Mouse (Mus musculus) stomach, embryonic 14.5 days (tissue): ENCODE results near the gene 4930402F06Rik. TPM values are rescaled to one million over a fixed set of nuclear protein-coding genes. Genes with fewer than 3 reads are reported as not detected.

Experiments used
- ATAC-seq: fragments of 200-750 bp; cut with Nextera tagmentation; 2 replicates; pipeline ENCODE4 v1.8.0; 2017; ENCODE audit warnings: low read depth, moderate TSS enrichment; ENCODE audit not compliant: insufficient number of reproducible peaks, insufficient read depth, low FRiP score
- H3K27ac ChIP-seq: fragments of 300-500 bp; sonication (generic); 2 replicates; pipeline ENCODE4 v1.5.1; 2014; ENCODE audit warnings: mild to moderate bottlenecking, low read length, moderate library complexity, mixed read lengths
- H3K27me3 ChIP-seq: fragments of 300-500 bp; sonication (generic); 2 replicates; pipeline ENCODE4 v1.6.1; 2014; ENCODE audit warnings: low read length, control low read depth, mixed read lengths; ENCODE audit not compliant: control insufficient read depth, insufficient read depth
- H3K36me3 ChIP-seq: fragments of 300-500 bp; sonication (generic); 2 replicates; pipeline ENCODE4 v1.6.1; 2014; ENCODE audit warnings: mild to moderate bottlenecking, control low read depth, low read length, moderate library complexity, mixed read lengths; ENCODE audit not compliant: control insufficient read depth, insufficient read depth
- H3K4me1 ChIP-seq: fragments of 300-500 bp; sonication (generic); 2 replicates; pipeline ENCODE4 v1.6.1; 2014; ENCODE audit warnings: low read length, control low read depth, mixed read lengths; ENCODE audit not compliant: control insufficient read depth, insufficient read depth
- H3K4me2 ChIP-seq: fragments of 300-500 bp; sonication (generic); replicated peaks from 2 replicates; pipeline ENCODE4 v1.6.1; 2014; ENCODE audit warnings: low read depth, low read length, control low read depth
- H3K4me3 ChIP-seq: fragments of 300-500 bp; sonication (generic); 2 replicates; pipeline ENCODE4 v1.5.1; 2014; ENCODE audit warnings: low read depth, low read length, control low read depth
- H3K9ac ChIP-seq: fragments of 300-500 bp; sonication (generic); replicated peaks from 2 replicates; pipeline ENCODE4 v1.6.1; 2014; ENCODE audit warnings: low read depth, mild to moderate bottlenecking, control low read depth, low read length, moderate library complexity, mixed read lengths
- H3K9me3 ChIP-seq: fragments of 300-500 bp; sonication (generic); 2 replicates; pipeline ENCODE4 v1.6.1; 2016; ENCODE audit warnings: low read depth, low read length, control low read depth; ENCODE audit not compliant: control insufficient read depth
- WGBS: fragments of 180-500 bp; shearing (Covaris S2); extraction: QIAGEN DNeasy Blood & Tissue Kit; methylation state at CpG from one replicate; pipeline ENCODE4 v1.1.7; 2014; 5-methylcytosine and 5-hydroxymethylcytosine counted together
- polyA plus RNA-seq: library from polyadenylated mRNA; unstranded; fragments of >200 nt; fragmentation: Nextera tagmentation; extraction: Ambion mirVana; gene quantifications from 2 replicates; pipeline ENCODE4 v1.2.1, GENCODE M21; 2014

Gene 4930402F06Rik
- polyA plus RNA-seq, 1 experiment from 2014 or later: not detected

GRCm38 (mm10) chr2:35402391-35402790 lies 5.4 kb upstream of the 4930402F06Rik start:
- H3K36me3 ChIP-seq: peaks cover 10% of the 10 kb centered on the region; the same call in 1 of the 2 replicates
- H3K27ac ChIP-seq: no peak overlapping the region
- H3K9me3 ChIP-seq: no peaks in the 10 kb centered on the region
- no peak for ATAC-seq
- no peaks in the 10 kb centered on the region for H3K27me3 ChIP-seq
- H3K9ac ChIP-seq: no peak overlapping the region
- H3K4me1 ChIP-seq: no peaks in the 10 kb centered on the region
- H3K4me3 ChIP-seq: no peak overlapping the region
- H3K4me2 ChIP-seq: no peak overlapping the region
- 90% methylated on average over 16 of the region's 16 CpGs for WGBS

GRCm38 (mm10) chr2:35400739-35401138 lies 3.8 kb upstream of the 4930402F06Rik start:
- no peak for ATAC-seq
- WGBS: 88% methylated on average over 7 of the region's 7 CpGs
- Histone ChIP-seq H3K9me3 (no peaks in the 10 kb centered on the region), H3K4me3 (no peak overlapping the region), H3K4me1 (peaks cover 4% of the 10 kb centered on the region; the same call in 1 of the 2 replicates), H3K36me3 (peaks cover 8% of the 10 kb centered on the region; the same call in 1 of the 2 replicates), H3K27me3 (no peaks in the 10 kb centered on the region), H3K27ac (no peak overlapping the region), H3K4me2 (no peak overlapping the region), H3K9ac (no peak overlapping the region)

GRCm38 (mm10) chr2:35398184-35398828 lies 1.3 kb upstream of the 4930402F06Rik start:
- Histone ChIP-seq H3K9me3 (no peaks in the 10 kb centered on the region), H3K9ac (no peak overlapping the region), H3K36me3 (peaks cover 5% of the 10 kb centered on the region; the same call in 1 of the 2 replicates), H3K27me3 (no peaks in the 10 kb centered on the region), H3K27ac (no peak overlapping the region), H3K4me1 (peaks cover 4% of the 10 kb centered on the region; the same call in 1 of the 2 replicates), H3K4me3 (no peak overlapping the region), H3K4me2 (no peak overlapping the region)
- no peak for ATAC-seq
- 78% methylated on average over 6 of the region's 6 CpGs for WGBS

- Histone ChIP-seq H3K27ac (no peak overlapping the region), H3K4me2 (no peak overlapping the region), H3K9ac (no peak overlapping the region), H3K36me3 (peaks cover 5% of the 10 kb centered on the region; the same call in 1 of the 2 replicates), H3K4me1 (peaks cover 4% of the 10 kb centered on the region; the same call in 1 of the 2 replicates), H3K27me3 (no peaks in the 10 kb centered on the region), H3K4me3 (no peak overlapping the region), H3K9me3 (no peaks in the 10 kb centered on the region)
- 51% methylated on average over 11 of the region's 11 CpGs for WGBS
- ATAC-seq: no peak
Measured at GRCm38 (mm10) chr2:35397590-35398173, 707 bp upstream of the 4930402F06Rik start.

GRCm38 (mm10) chr2:35385441-35385871 lies 11.5 kb downstream of the 4930402F06Rik start:
- H3K4me1 ChIP-seq: no peaks in the 10 kb centered on the region
- WGBS: 70% methylated on average over 9 of the region's 9 CpGs
- no peak overlapping the region for H3K4me2 ChIP-seq
- no peak overlapping the region for H3K27ac ChIP-seq
- no peak overlapping the region for H3K4me3 ChIP-seq
- no peaks in the 10 kb centered on the region for H3K9me3 ChIP-seq
- no peak for ATAC-seq
- H3K27me3 ChIP-seq: no peaks in the 10 kb centered on the region
- H3K9ac ChIP-seq: no peak overlapping the region
- H3K36me3 ChIP-seq: no peaks in the 10 kb centered on the region

- Histone ChIP-seq H3K27me3 (no peaks in the 10 kb centered on the region), H3K36me3 (no peaks in the 10 kb centered on the region), H3K9ac (no peak overlapping the region), H3K27ac (no peak overlapping the region), H3K9me3 (no peaks in the 10 kb centered on the region), H3K4me2 (no peak overlapping the region), H3K4me1 (0 out of 2 replicates have a peak, but pooled peaks cover 5% of the 10 kb centered on the region), H3K4me3 (no peak overlapping the region)
- WGBS: 69% methylated on average over 9 of the region's 9 CpGs
- no peak for ATAC-seq
Measured at GRCm38 (mm10) chr2:35379306-35379705, 17.7 kb downstream of the 4930402F06Rik start.

- H3K4me3 ChIP-seq: no peak overlapping the region
- no peak for ATAC-seq
Measured at GRCm38 (mm10) chr2:35377600-35377999, 19.4 kb downstream of the 4930402F06Rik start.

GRCm38 (mm10) chr2:35373003-35373402 lies 24.0 kb downstream of the 4930402F06Rik start:
- 20% methylated on average over 3 of the region's 3 CpGs for WGBS
- no peaks in the 10 kb centered on the region for H3K9me3 ChIP-seq
- H3K4me1 ChIP-seq: 0 out of 2 replicates have a peak, but pooled peaks cover 5% of the 10 kb centered on the region
- ATAC-seq: no peak
- no peak overlapping the region for H3K4me2 ChIP-seq
- H3K9ac ChIP-seq: no peak overlapping the region
- no peaks in the 10 kb centered on the region for H3K27me3 ChIP-seq
- H3K27ac ChIP-seq: no peak overlapping the region
- no peak overlapping the region for H3K4me3 ChIP-seq
- H3K36me3 ChIP-seq: no peaks in the 10 kb centered on the region

More at GRCm38 (mm10) chr2:35377600-35377999, 19.4 kb downstream of the 4930402F06Rik start:
- Histone ChIP-seq H3K9ac (no peak overlapping the region), H3K4me2 (no peak overlapping the region), H3K36me3 (no peaks in the 10 kb centered on the region), H3K27me3 (no peaks in the 10 kb centered on the region), H3K27ac (no peak overlapping the region), H3K9me3 (no peaks in the 10 kb centered on the region), H3K4me1 (0 out of 2 replicates have a peak, but pooled peaks cover 5% of the 10 kb centered on the region)
- WGBS: 16% methylated on average over 6 of the region's 6 CpGs
